Mouse (Mus musculus) MEL (cell line): ENCODE measurements around the gene Ppp1r12a. TPM values are rescaled to one million over a fixed set of nuclear protein-coding genes. Genes with fewer than 3 reads are reported as not detected.

Experiments used
- DNase-seq: peaks from one replicate; pipeline ENCODE4 v3.0.0; 2011; ENCODE audit warnings: low read depth, low spot score
- H3K27ac ChIP-seq: 2 replicates; pipeline ENCODE4 v1.5.1; 2012; ENCODE audit warnings: low read depth, mild to moderate bottlenecking, control low read depth, low read length, moderate library complexity; ENCODE audit not compliant: control insufficient read depth
- H3K27me3 ChIP-seq, 2 experiments: fragments of 150-350 bp in 1 of 2; sonication (generic) in 1 of 2; 2 replicates each; pipeline ENCODE4 v1.6.1; 2012; ENCODE audit warnings: low read length in 2 of 2, mild to moderate bottlenecking in 2 of 2, improper control_type of control experiment in 1 of 2, moderate library complexity in 1 of 2; ENCODE audit not compliant: insufficient read depth in 2 of 2, control insufficient read depth in 1 of 2
- H3K36me3 ChIP-seq, 2 experiments: 2 replicates each; pipeline ENCODE4 v1.6.1; 2012 to 2014; ENCODE audit warnings: low read length in 2 of 2, improper control_type of control experiment in 1 of 2, inconsistent platforms in 1 of 2, mild to moderate bottlenecking in 1 of 2; ENCODE audit not compliant: insufficient read depth in 2 of 2, control insufficient read depth in 1 of 2
- H3K4me1 ChIP-seq, 2 experiments: fragments of 150-350 bp in 1 of 2; sonication (generic) in 1 of 2; 2 replicates each; pipeline ENCODE4 v1.6.1; 2012; ENCODE audit warnings: low read length in 2 of 2, improper control_type of control experiment in 1 of 2, mild to moderate bottlenecking in 1 of 2; ENCODE audit not compliant: insufficient read depth in 2 of 2, control insufficient read depth in 1 of 2
- H3K4me3 ChIP-seq, 2 experiments: fragments of 150-350 bp in 1 of 2; sonication (generic) in 1 of 2; 2 replicates each; pipeline ENCODE4 v1.5.1; 2012; ENCODE audit warnings: low read depth in 2 of 2, low read length in 2 of 2, mild to moderate bottlenecking in 2 of 2, moderate library complexity in 2 of 2, control low read depth in 1 of 2, improper control_type of control experiment in 1 of 2; ENCODE audit not compliant: control insufficient read depth in 1 of 2, insufficient read depth in 1 of 2
- H3K79me2 ChIP-seq: 2 replicates; pipeline ENCODE4 v1.6.1; 2012; ENCODE audit warnings: mild to moderate bottlenecking, low read length, moderate library complexity; ENCODE audit not compliant: control insufficient read depth, poor library complexity, insufficient read depth
- H3K9ac ChIP-seq: 2 replicates; pipeline ENCODE4 v1.6.1; 2012; ENCODE audit warnings: low read depth, mild to moderate bottlenecking, control low read depth, low read length, moderate library complexity; ENCODE audit not compliant: control insufficient read depth, poor library complexity, severe bottlenecking
- H3K9me3 ChIP-seq: fragments of 150-350 bp; sonication (generic); replicated peaks from 2 replicates; pipeline ENCODE4 v1.6.1; 2012; ENCODE audit warnings: mild to moderate bottlenecking, low read length, improper control_type of control experiment, moderate library complexity; ENCODE audit not compliant: insufficient read depth
- CHD2 ChIP-seq: IDR thresholded peaks from 2 replicates; pipeline ENCODE4 v1.6.1; 2011; ENCODE audit warnings: low read length, improper control_type of control experiment
- CTCF ChIP-seq, 3 experiments: IDR thresholded peaks in 2 of 3; conservative IDR thresholded peaks in 1 of 3; 2 replicates each; pipeline ENCODE4 v1.5.1; 2011 to 2012; ENCODE audit warnings: low read length in 3 of 3, low read depth in 2 of 3, mild to moderate bottlenecking in 2 of 3, improper control_type of control experiment in 1 of 3, inconsistent platforms in 1 of 3, mixed read lengths in 1 of 3, moderate library complexity in 1 of 3; ENCODE audit not compliant: control insufficient read depth in 1 of 3, insufficient read depth in 1 of 3, poor library complexity in 1 of 3, severe bottlenecking in 1 of 3
- EP300 ChIP-seq, 2 experiments: IDR thresholded peaks; 2 replicates each; pipeline ENCODE4 v1.6.1; 2011; ENCODE audit warnings: improper control_type of control experiment in 2 of 2, low read length in 2 of 2, low read depth in 1 of 2, mild to moderate bottlenecking in 1 of 2
- ETS1 ChIP-seq: IDR thresholded peaks from 2 replicates; pipeline ENCODE4 v1.6.1; 2012; ENCODE audit warnings: low read depth, mild to moderate bottlenecking, inconsistent platforms, low read length, improper control_type of control experiment, moderate library complexity
- GABPA ChIP-seq: IDR thresholded peaks from 2 replicates; pipeline ENCODE4 v1.6.1; 2012; ENCODE audit warnings: low read depth, mild to moderate bottlenecking, inconsistent platforms, low read length, improper control_type of control experiment, moderate library complexity
- GATA1 ChIP-seq: IDR thresholded peaks from 2 replicates; pipeline ENCODE4 v1.6.1; 2011; ENCODE audit warnings: low read depth, low read length, improper control_type of control experiment
- HCFC1 ChIP-seq: IDR thresholded peaks from 2 replicates; pipeline ENCODE4 v1.6.1; 2012; ENCODE audit warnings: low read depth, mild to moderate bottlenecking, inconsistent platforms, low read length, improper control_type of control experiment, moderate library complexity
- JUND ChIP-seq: IDR thresholded peaks from 2 replicates; pipeline ENCODE4 v1.6.1; 2011; ENCODE audit warnings: low read depth, mild to moderate bottlenecking, improper control_type of control experiment, low read length
- KAT2A ChIP-seq: conservative IDR thresholded peaks from 2 replicates; pipeline ENCODE4 v1.6.1; 2012; ENCODE audit warnings: low read depth, low read length, improper control_type of control experiment, inconsistent platforms
- MAFK ChIP-seq: IDR thresholded peaks from 2 replicates; pipeline ENCODE4 v1.6.1; 2011; ENCODE audit warnings: low read depth, mild to moderate bottlenecking, low read length, improper control_type of control experiment, borderline replicate concordance
- MAX ChIP-seq: IDR thresholded peaks from 2 replicates; pipeline ENCODE4 v1.6.1; 2011; ENCODE audit warnings: low read length, improper control_type of control experiment
- MAZ ChIP-seq: IDR thresholded peaks from 2 replicates; pipeline ENCODE4 v1.6.1; 2012; ENCODE audit warnings: low read depth, mild to moderate bottlenecking, inconsistent platforms, low read length, improper control_type of control experiment
- MXI1 ChIP-seq: IDR thresholded peaks from 2 replicates; pipeline ENCODE4 v1.6.1; 2011; ENCODE audit warnings: mild to moderate bottlenecking, low read depth, low read length, improper control_type of control experiment
- MYB ChIP-seq: IDR thresholded peaks from 2 replicates; pipeline ENCODE4 v1.6.1; 2011; ENCODE audit warnings: mild to moderate bottlenecking, low read depth, low read length, improper control_type of control experiment
- MYC ChIP-seq: IDR thresholded peaks from 2 replicates; pipeline ENCODE4 v1.6.1; 2011; ENCODE audit warnings: low read depth, mild to moderate bottlenecking, low read length, improper control_type of control experiment, moderate library complexity
- NELFE ChIP-seq: IDR thresholded peaks from 2 replicates; pipeline ENCODE4 v1.6.1; 2011; ENCODE audit warnings: low read depth, low read length, improper control_type of control experiment
- NRF1 ChIP-seq: IDR thresholded peaks from 2 replicates; pipeline ENCODE4 v1.6.1; 2014; ENCODE audit warnings: low read depth, mild to moderate bottlenecking, inconsistent platforms, low read length, improper control_type of control experiment, moderate library complexity; ENCODE audit not compliant: poor library complexity, insufficient read depth, severe bottlenecking
- POLR2AphosphoS2 ChIP-seq: IDR thresholded peaks from 2 replicates; pipeline ENCODE4 v1.6.1; 2011; ENCODE audit warnings: low read length, improper control_type of control experiment
- POLR2AphosphoS5 ChIP-seq: IDR thresholded peaks from 2 replicates; pipeline ENCODE4 v1.6.1; 2012; ENCODE audit warnings: low read depth, borderline replicate concordance, mild to moderate bottlenecking, inconsistent platforms, low read length, moderate library complexity, mixed read lengths
- RAD21 ChIP-seq: IDR thresholded peaks from 2 replicates; pipeline ENCODE4 v1.6.1; 2011; ENCODE audit warnings: mild to moderate bottlenecking, low read depth, low read length, improper control_type of control experiment
- SMC3 ChIP-seq: IDR thresholded peaks from 2 replicates; pipeline ENCODE4 v1.6.1; 2011; ENCODE audit warnings: low read depth, low read length, improper control_type of control experiment
- TBP ChIP-seq: IDR thresholded peaks from 2 replicates; pipeline ENCODE4 v1.8.0; 2011; ENCODE audit warnings: low read depth, low read length, improper control_type of control experiment
- TCF12 ChIP-seq: IDR thresholded peaks from 2 replicates; pipeline ENCODE4 v1.6.1; 2014; ENCODE audit warnings: low read depth, mild to moderate bottlenecking, inconsistent platforms, low read length, improper control_type of control experiment, moderate library complexity
- USF1 ChIP-seq: IDR thresholded peaks from 2 replicates; pipeline ENCODE4 v1.6.1; 2014; ENCODE audit warnings: low read depth, mild to moderate bottlenecking, inconsistent platforms, low read length, improper control_type of control experiment, moderate library complexity
- USF2 ChIP-seq, 2 experiments: IDR thresholded peaks; 2 replicates each; pipeline ENCODE4 v1.6.1; 2011 to 2012; ENCODE audit warnings: improper control_type of control experiment in 2 of 2, low read length in 2 of 2, borderline replicate concordance in 1 of 2, inconsistent platforms in 1 of 2, low read depth in 1 of 2, mild to moderate bottlenecking in 1 of 2; ENCODE audit not compliant: insufficient read depth in 1 of 2
- ZKSCAN1 ChIP-seq: IDR thresholded peaks from 2 replicates; pipeline ENCODE4 v1.6.1; 2012; ENCODE audit warnings: low read depth, mild to moderate bottlenecking, inconsistent platforms, low read length, improper control_type of control experiment, moderate library complexity
- ZMIZ1 ChIP-seq: IDR thresholded peaks from 2 replicates; pipeline ENCODE4 v1.6.1; 2012; ENCODE audit warnings: low read depth, mild to moderate bottlenecking, inconsistent platforms, low read length, improper control_type of control experiment, moderate library complexity
- ZNF384 ChIP-seq: IDR thresholded peaks from 2 replicates; pipeline ENCODE4 v1.6.1; 2012; ENCODE audit warnings: low read depth, mild to moderate bottlenecking, inconsistent platforms, low read length, improper control_type of control experiment
- polyA plus RNA-seq, 2 experiments: library from polyadenylated mRNA; stranded (reverse) in 1 of 2; unstranded in 1 of 2; fragments of >175 nt in 1 of 2; fragments of >200 nt in 1 of 2; gene quantifications; 2 replicates each; pipeline versions ENCODE4 v1.2.1 to v1.2.4; 2012; ENCODE audit warnings: low replicate concordance in 2 of 2, low read depth in 1 of 2; ENCODE audit not compliant: insufficient read length in 2 of 2, insufficient read depth in 1 of 2, missing spikeins in 1 of 2
- total RNA-seq: library from RNA; depleted of rRNA; stranded (reverse); fragments of 300-350 nt; gene quantifications from 2 replicates; pipeline ENCODE4 v1.2.3, GENCODE M21; 2012

Gene Ppp1r12a
- total and polyA plus RNA-seq, 3 experiments, result 46.5 to 86.6 (median 59.1) TPM

DNA sequence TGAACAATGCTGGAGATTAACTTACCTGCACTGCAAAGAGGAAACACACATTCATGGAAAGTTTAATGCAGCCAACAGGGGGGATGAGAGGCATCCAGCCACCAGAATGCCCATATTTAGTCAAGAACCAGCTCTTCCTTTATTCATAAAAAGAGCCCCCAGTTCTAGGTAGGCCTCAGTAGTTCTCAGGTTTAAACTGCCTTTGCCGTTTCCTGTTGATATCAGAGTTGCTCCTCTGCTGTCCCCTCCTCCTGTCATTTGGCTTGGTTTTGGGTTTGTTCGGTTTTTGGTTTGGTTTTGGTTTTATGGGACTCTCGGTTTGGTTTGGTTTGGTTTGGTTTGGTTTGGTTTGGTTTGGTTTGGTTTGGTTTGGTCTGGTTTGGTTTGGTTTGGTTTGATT lies 32.8 kb upstream of the Ppp1r12a start:
- Histone ChIP-seq H3K4me1 (no peaks in the 10 kb centered on the region), H3K27me3 (peaks cover 0 to 2% of the 10 kb centered on the region in 2 experiments; a peak in 2 of 4 replicates), H3K27ac (no peak overlapping the region), H3K4me3 (no peak overlapping the region), H3K9ac (no peak overlapping the region), H3K36me3 (peaks cover 0 to 4% of the 10 kb centered on the region in 2 experiments; a peak in 2 of 4 replicates), H3K79me2 (no peaks in the 10 kb centered on the region), H3K9me3 (no peaks in the 10 kb centered on the region)
- TF ChIP-seq POLR2AphosphoS2 (no peak), MYC (no peak), ETS1 (no peak), SMC3 (no peak), MXI1 (no peak), TBP (no peak), MAZ (no peak), RAD21 (no peak), MYB (no peak), POLR2AphosphoS5 (no peak), NRF1 (no peak), CTCF (IDR thresholded peaks at IDR 0.05 in 2 of 3, conservative IDR thresholded peaks at IDR 0.05 in 1 of 3; ENCODE audit: control insufficient read depth in 1 of 3, insufficient read depth in 1 of 3, low read depth in 2 of 3, low read length in 3 of 3, poor library complexity in 1 of 3, severe bottlenecking in 1 of 3) (no peak), KAT2A (no peak), ZNF384 (no peak), GABPA (no peak)
- no peak for DNase-seq

DNA sequence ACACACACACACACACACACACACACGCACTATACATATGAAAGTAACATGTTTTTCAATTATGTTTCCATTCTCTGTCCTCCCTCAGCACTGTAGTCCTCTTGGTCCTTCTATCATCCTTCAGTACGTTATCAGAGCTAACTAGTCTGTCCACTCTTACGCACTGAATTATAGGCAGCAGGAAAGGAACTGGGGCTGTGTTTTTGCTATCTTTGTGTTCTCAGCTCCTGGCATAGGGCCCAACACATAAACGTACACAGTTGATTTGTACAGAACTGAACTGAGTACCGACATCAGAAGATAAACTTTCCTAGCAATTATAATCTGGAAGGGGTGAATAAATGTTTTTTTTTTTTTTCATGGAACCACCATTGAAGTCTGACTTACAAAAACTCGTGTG lies 30.1 kb upstream of the Ppp1r12a start:
- peaks cover 0 to 2% of the 10 kb centered on the region in 2 experiments; a peak in 1 of 4 replicates for H3K27me3 ChIP-seq
- no peak overlapping the region for H3K9ac ChIP-seq
- H3K79me2 ChIP-seq, result no peaks in the 10 kb centered on the region
- DNase-seq, result peak; percentile 66
- H3K9me3 ChIP-seq, result no peaks in the 10 kb centered on the region
- no peak overlapping the region for H3K4me3 ChIP-seq
- no peaks in the 10 kb centered on the region for H3K4me1 ChIP-seq
- peaks cover 0 to 4% of the 10 kb centered on the region in 2 experiments; a peak in 2 of 4 replicates for H3K36me3 ChIP-seq
- no peak overlapping the region for H3K27ac ChIP-seq
- TF ChIP-seq HCFC1 (no peak), POLR2AphosphoS5 (no peak), MAFK (no peak), USF1 (no peak), CTCF (IDR thresholded peaks at IDR 0.05 in 2 of 3, conservative IDR thresholded peaks at IDR 0.05 in 1 of 3; ENCODE audit: control insufficient read depth in 1 of 3, insufficient read depth in 1 of 3, low read depth in 2 of 3, low read length in 3 of 3, poor library complexity in 1 of 3, severe bottlenecking in 1 of 3) (no peak), EP300 (IDR thresholded peaks at IDR 0.05; ENCODE audit: low read depth in 1 of 2, low read length in 2 of 2) (peak; percentile 43 to 44; a peak in 2 of 4 replicates), GABPA (no peak), RAD21 (no peak), GATA1 (no peak), TCF12 (0 out of 2 replicates have a peak, but pooled peaks have one; percentile 26), JUND (no peak), NELFE (no peak), ZKSCAN1 (no peak), ETS1 (no peak), USF2 (IDR thresholded peaks at IDR 0.05; ENCODE audit: borderline replicate concordance in 1 of 2, insufficient read depth in 1 of 2, low read depth in 1 of 2, low read length in 2 of 2) (no peak), POLR2AphosphoS2 (no peak), ZNF384 (peak; percentile 51; the same call in 1 of the 2 replicates), ZMIZ1 (no peak), MYB (no peak), CHD2 (no peak), MAX (no peak), MXI1 (no peak)
